Mouse (Mus musculus): ENCODE data around the gene Galnt14.

The Galnt14 gene

GRCm38 (mm10) chr17:73663237-73663636 lies 47.0 kb downstream of the Galnt14 start:
- DNase-seq, result no peak

GRCm38 (mm10) chr17:73658731-73659445 lies 51.4 kb downstream of the Galnt14 start:
- no peak for DNase-seq

GRCm38 (mm10) chr17:73656373-73656772 lies 53.9 kb downstream of the Galnt14 start:
- no peak for DNase-seq

GRCm38 (mm10) chr17:73654261-73654660 lies 56.0 kb downstream of the Galnt14 start:
- DNase-seq, result no peak

- no peak for DNase-seq
Measured at GRCm38 (mm10) chr17:73649371-73649770, 60.9 kb downstream of the Galnt14 start.

GRCm38 (mm10) chr17:73641676-73642075 lies 68.6 kb downstream of the Galnt14 start:
- DNase-seq, result peak; percentile 43 to 57

- DNase-seq, result peak; percentile 49 to 66
Measured at GRCm38 (mm10) chr17:73640117-73640480, 70.2 kb downstream of the Galnt14 start.

- DNase-seq, result peak; percentile 75 to 84
Measured at GRCm38 (mm10) chr17:73639401-73640116, 70.7 kb downstream of the Galnt14 start.

- no peak for DNase-seq
Measured at GRCm38 (mm10) chr17:73636988-73637387, 73.3 kb downstream of the Galnt14 start.

- DNase-seq, result no peak
Measured at GRCm38 (mm10) chr17:73634896-73635295, 75.4 kb downstream of the Galnt14 start.

GRCm38 (mm10) chr17:73633991-73634710 lies 76.1 kb downstream of the Galnt14 start:
- peak; percentile 30 to 58 for DNase-seq

GRCm38 (mm10) chr17:73628263-73628914 lies 81.9 kb downstream of the Galnt14 start:
- no peak for DNase-seq

- DNase-seq, result no peak
Measured at GRCm38 (mm10) chr17:73626912-73627311, 83.3 kb downstream of the Galnt14 start.

- peak; percentile 25 to 65 for DNase-seq
Measured at GRCm38 (mm10) chr17:73620049-73620448, 90.2 kb downstream of the Galnt14 start.

GRCm38 (mm10) chr17:73602552-73603478 lies 107.4 kb downstream of the Galnt14 start:
- DNase-seq, result peak; percentile 78 to 85

- no peak for DNase-seq
Measured at GRCm38 (mm10) chr17:73599923-73600322, 110.3 kb downstream of the Galnt14 start.

GRCm38 (mm10) chr17:73592081-73592480 lies 118.2 kb downstream of the Galnt14 start:
- peak; percentile 54 to 66 for DNase-seq

- no peak for DNase-seq
Measured at GRCm38 (mm10) chr17:73587573-73587972, 122.7 kb downstream of the Galnt14 start.

GRCm38 (mm10) chr17:73574186-73574585 lies 136.1 kb downstream of the Galnt14 start:
- no peak for DNase-seq

- peak in 1 of 2 experiments; percentile 30 for DNase-seq
Measured at GRCm38 (mm10) chr17:73572881-73573280, 137.4 kb downstream of the Galnt14 start.

GRCm38 (mm10) chr17:73572440-73572839 lies 137.8 kb downstream of the Galnt14 start:
- DNase-seq, result peak; percentile 79 to 93

GRCm38 (mm10) chr17:73571961-73572360 lies 138.3 kb downstream of the Galnt14 start:
- no peak for DNase-seq

Data from kidney, postnatal 36 days (tissue).